Mouse (Mus musculus): ENCODE data around the gene Commd3. TPM values are rescaled to one million over a fixed set of nuclear protein-coding genes. Genes with fewer than 3 reads are reported as not detected.

The Commd3 gene
- polyA plus RNA-seq, 1 experiment from 2014 or later, result 164 TPM

DNA sequence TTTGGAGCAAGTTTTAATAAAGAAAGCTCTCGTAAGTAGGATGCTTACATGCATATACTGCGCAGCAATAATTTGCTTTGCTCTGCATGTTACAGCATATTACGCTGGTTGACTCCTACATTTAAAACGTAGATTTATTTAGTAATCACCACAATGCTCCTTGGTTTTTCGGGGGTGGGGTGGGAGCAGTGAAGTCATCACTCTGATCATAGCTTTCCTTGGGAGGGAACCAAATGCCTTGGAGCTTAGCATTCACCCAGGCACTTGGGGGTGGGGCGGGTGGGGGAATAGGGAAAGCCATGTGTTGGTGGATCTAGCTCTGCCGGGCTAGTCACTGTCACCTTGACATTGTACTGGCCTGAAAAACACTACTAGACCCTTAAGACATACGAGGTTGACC is 23.0 kb downstream of the Commd3 start:
- peak overlapping the region; percentile 69 for H3K4me3 ChIP-seq
- H3K27me3 ChIP-seq (replicated peaks), result peaks cover 78% of the 10 kb centered on the region
- no peaks in the 10 kb centered on the region for H3K36me3 ChIP-seq
- ATAC-seq (ENCODE audit: extremely low read depth, insufficient number of reproducible peaks, low FRiP score, low TSS enrichment), result no peak
- H3K4me1 ChIP-seq, result peaks cover 24% of the 10 kb centered on the region
- H3K27ac ChIP-seq (replicated peaks), result no peak overlapping the region
- peak overlapping the region; percentile 93 for H3K4me2 ChIP-seq
- H3K9me3 ChIP-seq, result no peaks in the 10 kb centered on the region
- H3K9ac ChIP-seq, result no peak overlapping the region
- WGBS, result 3% methylated on average over 8 of the region's 8 CpGs

DNA sequence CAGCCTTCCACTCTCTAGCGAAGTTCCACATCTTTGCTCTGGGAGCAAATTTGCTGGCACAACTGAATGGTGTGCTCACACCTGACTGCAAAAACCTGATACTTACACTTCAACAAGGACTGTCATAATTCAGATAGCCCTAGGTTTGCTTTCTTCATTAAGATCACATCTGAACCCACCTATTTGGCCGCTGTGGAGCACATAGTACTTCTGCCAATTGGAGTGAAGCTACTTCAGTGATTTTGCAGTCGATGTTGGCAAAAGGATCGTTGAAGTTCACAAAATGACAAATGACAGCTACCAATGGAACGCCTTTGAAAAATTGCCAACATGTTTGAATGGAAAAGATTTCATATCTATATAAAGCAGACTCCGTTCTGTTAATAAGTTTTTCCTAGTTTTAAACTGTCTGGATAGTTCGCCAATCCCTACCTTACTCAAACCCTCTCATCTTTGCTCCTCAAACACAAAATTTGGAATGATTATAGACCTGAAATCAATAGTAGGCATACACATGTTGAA is 23.5 kb downstream of the Commd3 start:
- H3K27me3 ChIP-seq (replicated peaks), result peaks cover 78% of the 10 kb centered on the region
- H3K4me3 ChIP-seq, result no peak overlapping the region

DNA sequence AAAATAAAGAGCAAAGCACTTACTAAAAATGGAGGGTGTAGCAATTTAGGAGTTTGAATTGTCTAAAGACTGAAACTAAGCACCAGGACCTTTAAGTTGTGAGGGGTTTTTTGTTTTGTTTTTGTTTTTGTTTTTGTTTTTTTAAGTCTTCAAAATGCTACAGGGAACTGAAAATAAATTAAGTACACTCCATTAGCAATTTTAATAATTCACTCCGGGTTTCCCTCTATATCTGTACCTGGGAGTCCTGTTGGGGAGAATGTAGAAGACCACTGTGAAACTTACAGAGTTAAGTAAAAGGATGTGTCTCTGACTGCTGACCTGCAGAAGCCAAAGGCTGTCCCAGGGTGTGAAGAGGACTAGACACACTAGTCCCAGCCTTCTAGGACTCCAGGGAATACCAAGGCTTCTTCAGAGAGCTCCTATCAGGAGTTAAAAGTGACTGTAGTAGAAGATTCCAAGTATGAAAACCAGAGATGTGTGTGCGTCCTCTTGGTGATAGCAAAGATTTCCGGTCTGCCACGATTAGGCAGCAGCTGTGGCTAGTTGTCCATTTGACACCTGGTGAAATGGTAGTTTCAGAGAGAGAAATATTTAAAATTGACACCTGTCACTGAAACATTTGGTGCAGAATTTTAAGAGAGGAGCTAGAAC is 25.5 kb downstream of the Commd3 start:
- no peak overlapping the region for H3K4me2 ChIP-seq
- H3K27ac ChIP-seq (replicated peaks), result no peak overlapping the region
- no peaks in the 10 kb centered on the region for H3K9me3 ChIP-seq
- no peak overlapping the region for H3K9ac ChIP-seq
- peaks cover 78% of the 10 kb centered on the region for H3K27me3 ChIP-seq (replicated peaks)
- H3K4me3 ChIP-seq, result no peak overlapping the region
- 3% methylated on average over 4 of the region's 4 CpGs for WGBS
- H3K36me3 ChIP-seq, result no peaks in the 10 kb centered on the region
- ATAC-seq (ENCODE audit: extremely low read depth, insufficient number of reproducible peaks, low FRiP score, low TSS enrichment), result no peak
- H3K4me1 ChIP-seq, result peaks cover 20% of the 10 kb centered on the region

More for the DNA sequence above, 23.5 kb downstream of the Commd3 start:
- Histone ChIP-seq H3K9me3 (no peaks in the 10 kb centered on the region), H3K4me2 (no peak overlapping the region), H3K4me1 (peaks cover 20% of the 10 kb centered on the region), H3K9ac (no peak overlapping the region), H3K36me3 (no peaks in the 10 kb centered on the region), H3K27ac (replicated peaks) (no peak overlapping the region)
- no peak for ATAC-seq (ENCODE audit: extremely low read depth, insufficient number of reproducible peaks, low FRiP score, low TSS enrichment)
- WGBS, result 7% methylated on average over 7 of the region's 7 CpGs

DNA sequence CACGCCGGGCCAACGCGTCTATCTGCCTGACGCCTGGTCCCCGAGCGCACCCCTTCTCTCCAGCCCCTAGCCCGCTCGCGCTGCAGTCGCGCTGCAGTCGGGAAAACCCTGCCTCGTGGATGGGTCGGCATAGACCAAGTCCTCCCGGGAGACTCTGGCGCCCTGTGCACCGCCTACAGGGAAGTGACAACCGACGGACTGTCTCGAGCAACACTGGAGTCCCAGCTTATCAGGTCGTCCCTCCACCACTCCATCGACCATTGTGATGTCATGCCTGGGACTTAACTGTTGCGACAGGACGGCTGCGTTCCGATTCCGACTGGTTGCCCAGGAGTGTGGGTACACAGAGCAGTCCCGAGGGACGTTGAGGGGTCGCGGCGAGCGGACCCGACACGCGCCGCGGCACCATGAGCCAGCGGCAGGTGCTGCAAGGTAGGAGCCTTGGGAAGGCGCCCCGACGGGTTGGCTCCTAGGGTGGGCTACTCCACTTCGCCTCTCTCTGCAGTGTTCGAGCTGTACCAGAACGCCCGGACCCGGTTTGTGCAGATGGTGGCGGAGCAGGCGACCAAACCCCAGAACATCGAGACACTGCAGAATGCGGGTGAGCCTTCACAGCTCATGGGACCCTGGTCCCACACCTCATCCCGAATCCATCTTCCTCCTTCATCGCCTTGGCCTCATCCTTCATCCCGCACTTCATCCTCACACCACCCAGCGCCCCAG is 26.6 kb downstream of the Commd3 start:
- H3K27me3 ChIP-seq (replicated peaks), result peaks cover 77% of the 10 kb centered on the region

DNA sequence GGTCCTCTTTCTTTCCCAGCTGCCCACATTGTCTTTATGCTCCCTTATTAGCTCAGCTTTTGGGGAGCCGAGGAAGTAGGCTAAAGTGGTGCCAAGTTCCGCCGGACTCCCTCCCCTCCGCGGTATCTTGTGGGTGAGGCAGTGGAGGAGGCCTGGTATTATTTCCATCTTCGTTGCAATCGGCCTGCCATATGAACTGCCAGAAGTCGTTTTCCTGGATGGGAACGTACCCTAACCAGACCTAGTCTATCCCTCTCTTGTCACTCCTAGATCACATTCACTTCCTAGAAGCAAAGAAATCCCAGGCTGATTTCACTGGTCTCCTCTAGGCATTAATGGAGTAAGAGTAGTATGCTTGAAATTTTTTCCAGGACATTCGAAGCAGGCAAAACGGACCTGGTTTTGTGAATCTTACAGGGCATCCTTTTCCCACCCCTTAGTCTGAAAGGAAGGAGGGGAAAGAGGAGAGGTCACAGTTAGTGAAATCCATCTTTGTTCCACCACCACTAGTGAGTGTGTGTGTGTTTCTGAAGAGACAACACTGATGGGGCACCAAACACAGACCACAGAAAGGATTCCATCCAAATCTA is 27.3 kb downstream of the Commd3 start:
- H3K36me3 ChIP-seq, result no peaks in the 10 kb centered on the region
- no peak overlapping the region for H3K27ac ChIP-seq (replicated peaks)
- H3K4me2 ChIP-seq, result peak overlapping the region; percentile 59
- no peaks in the 10 kb centered on the region for H3K9me3 ChIP-seq
- ATAC-seq (ENCODE audit: extremely low read depth, insufficient number of reproducible peaks, low FRiP score, low TSS enrichment), result no peak
- H3K27me3 ChIP-seq (replicated peaks), result peaks cover 82% of the 10 kb centered on the region
- peaks cover 16% of the 10 kb centered on the region for H3K4me1 ChIP-seq
- peak overlapping the region; percentile 39 for H3K4me3 ChIP-seq
- 2% methylated on average over 11 of the region's 11 CpGs for WGBS
- H3K9ac ChIP-seq, result no peak overlapping the region

More for the DNA sequence above, 26.6 kb downstream of the Commd3 start:
- no peak overlapping the region for H3K27ac ChIP-seq (replicated peaks)
- H3K9ac ChIP-seq, result no peak overlapping the region
- H3K36me3 ChIP-seq, result no peaks in the 10 kb centered on the region
- H3K4me1 ChIP-seq, result peaks cover 17% of the 10 kb centered on the region
- H3K4me3 ChIP-seq, result peak overlapping the region; percentile 39
- under 1% methylated on average over 56 of the region's 56 CpGs for WGBS
- no peaks in the 10 kb centered on the region for H3K9me3 ChIP-seq
- H3K4me2 ChIP-seq, result peak overlapping the region; percentile 59
- ATAC-seq (ENCODE audit: extremely low read depth, insufficient number of reproducible peaks, low FRiP score, low TSS enrichment), result no peak

DNA sequence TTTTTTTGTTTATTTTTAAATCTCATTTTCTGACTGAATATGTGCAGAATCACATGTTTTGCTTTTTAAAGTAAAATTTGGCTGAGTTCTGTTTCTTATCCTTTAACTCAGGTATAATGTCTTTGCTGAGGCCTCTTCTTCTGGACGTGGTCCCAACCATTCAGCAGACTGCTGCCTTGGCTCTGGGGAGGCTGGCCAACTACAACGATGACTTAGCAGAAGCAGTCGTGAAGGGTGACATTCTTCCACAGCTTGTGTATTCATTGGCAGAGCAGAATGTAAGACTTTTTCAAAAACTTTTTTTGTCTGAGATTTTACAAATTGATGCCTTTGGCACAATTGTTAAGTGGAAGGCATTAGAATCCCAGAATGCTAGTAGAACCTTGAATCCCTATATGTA is 38.2 kb downstream of the Commd3 start:
- H3K4me1 ChIP-seq, result no peaks in the 10 kb centered on the region
- H3K9me3 ChIP-seq, result no peaks in the 10 kb centered on the region
- peaks cover 13% of the 10 kb centered on the region; the same call in 1 of the 2 replicates for H3K27me3 ChIP-seq (replicated peaks)
- no peak for ATAC-seq (ENCODE audit: extremely low read depth, insufficient number of reproducible peaks, low FRiP score, low TSS enrichment)
- no peak overlapping the region for H3K4me2 ChIP-seq
- H3K36me3 ChIP-seq, result no peaks in the 10 kb centered on the region
- 55% methylated on average over 3 of the region's 3 CpGs for WGBS
- H3K4me3 ChIP-seq, result no peak overlapping the region
- H3K27ac ChIP-seq (replicated peaks), result no peak overlapping the region
- no peak overlapping the region for H3K9ac ChIP-seq

DNA sequence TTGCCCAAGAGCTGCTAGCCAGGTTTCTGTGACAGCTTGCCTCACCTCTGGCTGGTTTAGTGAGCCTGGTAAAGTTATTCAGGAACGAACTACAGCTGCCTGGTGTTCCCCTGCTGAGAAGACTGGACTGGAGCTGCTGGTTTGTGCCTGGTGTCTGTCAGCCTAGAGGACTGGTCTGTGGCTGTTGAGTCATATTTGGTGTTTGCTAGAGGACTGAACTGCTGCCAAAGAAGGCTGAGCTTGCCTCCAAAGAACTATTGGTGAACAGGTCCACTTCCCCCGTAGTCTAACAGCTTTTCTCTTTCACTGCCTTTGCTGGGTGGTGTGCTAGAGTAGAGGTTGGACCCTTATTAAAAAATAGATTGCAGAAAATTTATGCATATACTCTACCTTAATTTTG is 40.9 kb downstream of the Commd3 start:
- H3K27me3 ChIP-seq (replicated peaks), result peaks cover 11% of the 10 kb centered on the region; the same call in 1 of the 2 replicates

DNA sequence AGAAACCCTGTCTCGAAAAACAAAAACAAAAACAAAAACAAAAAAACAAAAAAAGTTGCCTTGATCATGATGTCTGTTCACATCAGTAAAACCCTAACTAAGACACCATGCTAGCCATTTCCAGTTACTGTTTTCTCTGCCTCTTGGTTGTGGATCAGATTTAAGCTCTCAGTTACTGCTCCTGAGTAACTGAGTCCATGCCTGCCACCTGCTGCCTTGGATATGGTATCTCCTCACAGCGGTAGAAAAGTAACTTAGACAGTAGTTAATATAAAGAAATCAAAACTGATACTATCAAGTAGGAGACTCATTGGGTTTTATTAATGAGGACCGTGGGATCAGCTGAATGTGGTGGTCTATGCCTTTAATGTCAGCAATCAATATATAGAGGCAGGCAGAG is 42.2 kb downstream of the Commd3 start:
- Histone ChIP-seq H3K4me3 (no peak overlapping the region), H3K27me3 (replicated peaks) (peaks cover 11% of the 10 kb centered on the region; the same call in 1 of the 2 replicates), H3K27ac (replicated peaks) (no peak overlapping the region), H3K4me2 (no peak overlapping the region), H3K36me3 (no peaks in the 10 kb centered on the region), H3K9ac (no peak overlapping the region), H3K4me1 (no peaks in the 10 kb centered on the region), H3K9me3 (no peaks in the 10 kb centered on the region)
- 69% methylated on average over 3 of the region's 3 CpGs for WGBS
- no peak for ATAC-seq (ENCODE audit: extremely low read depth, insufficient number of reproducible peaks, low FRiP score, low TSS enrichment)

More for the DNA sequence above, 40.9 kb downstream of the Commd3 start:
- Histone ChIP-seq H3K9ac (no peak overlapping the region), H3K36me3 (no peaks in the 10 kb centered on the region), H3K4me1 (no peaks in the 10 kb centered on the region), H3K4me3 (no peak overlapping the region), H3K27ac (replicated peaks) (no peak overlapping the region), H3K9me3 (no peaks in the 10 kb centered on the region), H3K4me2 (no peak overlapping the region)
- no peak for ATAC-seq (ENCODE audit: extremely low read depth, insufficient number of reproducible peaks, low FRiP score, low TSS enrichment)
- WGBS, result 64% methylated on average over 2 of the region's 2 CpGs

DNA sequence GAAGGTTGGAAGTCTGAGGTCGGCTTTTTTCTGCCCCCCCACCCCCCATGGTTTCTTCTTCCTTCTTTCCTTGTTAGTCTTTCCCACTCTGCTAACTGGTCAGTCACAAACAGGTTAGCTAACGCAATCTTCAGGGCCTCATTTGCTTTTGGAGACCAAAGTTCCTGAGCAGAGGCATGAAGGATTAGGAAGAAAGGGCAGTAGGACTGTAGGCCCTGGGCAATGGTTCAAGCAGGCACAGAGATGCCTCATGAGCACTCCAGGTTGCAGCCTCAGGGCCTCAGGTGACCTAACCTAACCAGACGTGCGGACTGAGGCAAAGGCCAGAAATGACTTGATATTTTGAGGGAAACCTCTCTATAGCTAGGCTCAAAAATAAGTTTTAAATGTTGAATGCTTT is 46.3 kb downstream of the Commd3 start:
- H3K27me3 ChIP-seq (replicated peaks), result peaks cover 4% of the 10 kb centered on the region; the same call in 1 of the 2 replicates
- H3K4me3 ChIP-seq, result no peak overlapping the region
- H3K27ac ChIP-seq (replicated peaks), result no peak overlapping the region
- no peak overlapping the region for H3K4me2 ChIP-seq
- 76% methylated on average over 4 of the region's 4 CpGs for WGBS
- no peaks in the 10 kb centered on the region for H3K36me3 ChIP-seq
- H3K9ac ChIP-seq, result no peak overlapping the region
- ATAC-seq (ENCODE audit: extremely low read depth, insufficient number of reproducible peaks, low FRiP score, low TSS enrichment), result no peak
- H3K4me1 ChIP-seq, result no peaks in the 10 kb centered on the region
- H3K9me3 ChIP-seq, result no peaks in the 10 kb centered on the region

DNA sequence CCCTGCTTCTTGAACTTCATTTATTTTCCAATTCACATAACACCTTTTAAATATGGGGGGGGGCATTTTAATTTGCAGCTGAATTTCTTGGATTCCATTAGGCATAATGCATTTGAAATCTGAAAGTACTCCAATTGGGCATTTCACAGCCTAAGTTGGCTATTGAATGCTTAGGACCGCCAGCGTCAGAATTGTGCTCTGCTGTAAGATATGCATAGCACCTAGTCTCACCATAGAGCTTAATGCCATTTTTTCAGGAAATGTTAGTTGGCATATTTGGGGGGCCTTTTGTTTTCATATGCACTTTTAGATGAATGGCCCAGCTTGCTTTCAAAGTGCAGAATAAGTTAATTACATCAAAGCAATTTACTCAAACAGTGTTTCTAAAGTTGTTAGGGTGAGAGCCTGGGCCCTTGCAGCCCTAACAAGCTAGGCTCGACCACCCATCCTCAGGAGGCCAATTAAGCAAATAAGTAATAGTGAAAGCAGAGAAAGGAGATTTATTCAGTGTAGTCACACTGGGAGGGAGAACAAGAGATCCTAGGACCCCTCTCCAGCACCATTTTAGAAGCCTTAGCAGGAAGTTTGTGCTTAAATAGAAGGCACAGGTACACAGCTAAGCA is 50.1 kb downstream of the Commd3 start:
- Histone ChIP-seq H3K4me2 (no peak overlapping the region), H3K9me3 (no peaks in the 10 kb centered on the region), H3K4me3 (no peak overlapping the region), H3K9ac (no peak overlapping the region), H3K36me3 (no peaks in the 10 kb centered on the region), H3K4me1 (no peaks in the 10 kb centered on the region), H3K27me3 (replicated peaks) (0 out of 2 replicates have a peak, but pooled peaks cover 3% of the 10 kb centered on the region), H3K27ac (replicated peaks) (no peak overlapping the region)
- ATAC-seq (ENCODE audit: extremely low read depth, insufficient number of reproducible peaks, low FRiP score, low TSS enrichment), result no peak
- 58% methylated on average over 3 of the region's 3 CpGs for WGBS

DNA sequence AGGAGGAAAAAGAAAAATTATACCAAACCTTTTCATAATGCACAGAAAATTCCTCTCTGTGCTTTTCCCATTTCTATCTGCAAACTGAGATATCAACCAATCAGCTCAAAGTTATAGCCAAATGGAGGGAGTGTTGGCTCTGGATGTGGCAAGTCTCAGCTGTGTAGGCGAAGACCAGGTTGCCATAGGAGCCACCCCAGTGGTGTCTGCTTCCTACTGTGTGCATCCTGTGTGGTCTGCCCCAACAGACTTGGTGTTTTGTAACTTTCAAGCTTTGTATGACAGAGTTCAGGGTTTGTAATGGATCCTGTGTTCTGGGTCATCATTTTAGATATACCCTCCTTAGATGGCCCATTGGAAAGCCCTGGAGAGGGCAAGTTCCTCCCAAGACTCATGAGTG is 52.3 kb downstream of the Commd3 start:
- no peak for ATAC-seq (ENCODE audit: extremely low read depth, insufficient number of reproducible peaks, low FRiP score, low TSS enrichment)
- WGBS, result 75% methylated on average over 1 of the region's 1 CpGs
- H3K4me2 ChIP-seq, result no peak overlapping the region
- H3K9ac ChIP-seq, result no peak overlapping the region
- no peaks in the 10 kb centered on the region for H3K4me1 ChIP-seq
- H3K27ac ChIP-seq (replicated peaks), result no peak overlapping the region
- H3K4me3 ChIP-seq, result no peak overlapping the region
- H3K27me3 ChIP-seq (replicated peaks), result 0 out of 2 replicates have a peak, but pooled peaks cover 3% of the 10 kb centered on the region
- H3K9me3 ChIP-seq, result no peaks in the 10 kb centered on the region
- H3K36me3 ChIP-seq, result no peaks in the 10 kb centered on the region
